Mouse (Mus musculus): ENCODE results near the gene Repin1.

DNA sequence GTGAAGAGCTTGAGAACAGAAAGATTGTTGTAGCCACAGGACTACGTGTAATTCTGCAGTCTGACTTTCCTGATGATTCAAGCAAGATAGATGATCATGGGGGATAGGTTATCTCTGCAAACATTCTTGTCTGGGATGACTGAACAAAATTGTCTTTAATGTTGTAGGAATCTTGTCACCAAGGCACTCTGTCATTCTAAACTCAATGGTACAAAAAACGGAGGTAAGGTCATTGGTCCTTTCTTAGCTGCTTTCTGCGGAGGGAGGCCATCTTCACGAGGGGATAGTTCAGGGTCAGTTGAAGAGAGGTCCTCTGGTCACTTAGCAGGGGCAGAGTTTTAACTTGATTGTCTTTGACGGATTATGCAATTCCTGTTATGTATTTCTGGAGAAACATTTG, 14.9 kb upstream of the Repin1 start:
- no peak for TF ChIP-seq CTCF (IDR thresholded peaks at IDR 0.05; ENCODE audit: low read depth, low read length)
- no peak for TF ChIP-seq POLR2A (IDR thresholded peaks at IDR 0.05; ENCODE audit: extremely low read depth, insufficient read depth, low read length)
